8 mouse cellular contexts compared by ENCODE assay signal in the genomic region with DNA sequence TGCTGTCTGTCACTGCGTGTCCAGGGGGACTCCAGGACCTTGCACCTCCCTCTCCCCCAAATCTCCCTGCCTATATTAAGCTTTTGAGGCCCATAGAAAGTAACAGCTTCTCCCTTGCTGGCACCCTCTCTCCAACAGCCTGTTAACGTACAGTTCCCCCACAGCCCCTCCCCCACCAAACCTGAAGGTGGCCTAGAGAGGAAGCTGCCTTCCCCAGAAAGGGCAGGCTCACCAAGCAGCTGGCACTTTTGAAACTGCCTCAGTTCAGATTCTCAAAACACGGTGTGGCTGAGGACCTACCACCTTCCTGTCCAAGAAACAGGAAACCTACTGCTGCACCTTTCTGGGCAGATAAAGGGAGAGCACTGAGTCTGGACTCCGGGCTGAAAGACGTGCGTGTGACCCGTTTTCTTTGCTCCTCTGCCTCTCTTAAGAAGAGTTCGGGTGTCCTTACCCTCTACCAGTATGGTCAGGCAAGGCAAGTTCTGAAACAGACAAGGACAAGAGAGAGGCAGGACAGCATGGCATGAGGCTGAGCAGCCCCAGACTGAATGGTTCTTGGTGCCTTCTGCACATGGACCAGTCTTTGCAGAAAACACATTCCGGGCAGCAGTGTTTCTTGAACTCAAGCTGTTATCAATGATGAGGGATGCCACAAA. TPM values are rescaled to one million over a fixed set of nuclear protein-coding genes. Genes with fewer than 3 reads are reported as not detected.
DNase-seq lines count a peak whose midpoint lies in the region; ATAC-seq and TF ChIP-seq lines count a peak whose summit lies in the region.

No protein-coding gene starts in this region.

- H3K9ac ChIP-seq in heart, embryonic 12.5 days: peak overlapping the region; percentile 94
- H3K9ac ChIP-seq in hindbrain, embryonic 12.5 days: peak overlapping the region; percentile 96
- peak overlapping the region; percentile 19; the same call in 1 of the 2 replicates for H3K9ac ChIP-seq in lung, postnatal 0 days (replicated peaks; ENCODE audit: low read depth)

- peak overlapping the region; percentile 87; the same call in 1 of the 2 replicates for H3K27ac ChIP-seq in heart, embryonic 12.5 days (ENCODE audit: poor library complexity, severe bottlenecking)
- peak overlapping the region; percentile 97 for H3K27ac ChIP-seq in hindbrain, embryonic 12.5 days
- peak overlapping the region; percentile 11; the same call in 1 of the 2 replicates for H3K27ac ChIP-seq in lung, postnatal 0 days (ENCODE audit: low read length)

- WGBS in heart, embryonic 12.5 days: 38% methylated on average over 9 of the region's 9 CpGs
- 57% methylated on average over 9 of the region's 9 CpGs for WGBS in hindbrain, embryonic 12.5 days
- WGBS in lung, postnatal 0 days: 34% methylated on average over 9 of the region's 9 CpGs

- peaks cover 22% of the 10 kb centered on the region for H3K36me3 ChIP-seq in heart, embryonic 12.5 days
- peaks cover 33% of the 10 kb centered on the region for H3K36me3 ChIP-seq in hindbrain, embryonic 12.5 days
- peaks cover 4% of the 10 kb centered on the region; the same call in 1 of the 2 replicates for H3K36me3 ChIP-seq in lung, postnatal 0 days (ENCODE audit: insufficient read depth, low read length)

- H3K9me3 ChIP-seq in heart, embryonic 12.5 days (replicated peaks): no peaks in the 10 kb centered on the region
- no peaks in the 10 kb centered on the region for H3K9me3 ChIP-seq in hindbrain, embryonic 12.5 days (replicated peaks)
- H3K9me3 ChIP-seq in lung, postnatal 0 days (ENCODE audit: low read length): no peaks in the 10 kb centered on the region

- H3K4me2 ChIP-seq in heart, embryonic 12.5 days: peak overlapping the region; percentile 80
- H3K4me2 ChIP-seq in hindbrain, embryonic 12.5 days (replicated peaks): peak overlapping the region; percentile 93
- peak overlapping the region; percentile 88 for H3K4me2 ChIP-seq in lung, postnatal 0 days (replicated peaks; ENCODE audit: low read depth, low read length)

- no peak for DNase-seq in heart, postnatal 25 days (ENCODE audit: low spot score)
- peak; percentile 60 for DNase-seq in T-cell, adult 2 months (ENCODE audit: low spot score)
- DNase-seq in lung, postnatal 0 days (ENCODE audit: low spot score): no peak
- DNase-seq in spleen, adult 12 weeks (ENCODE audit: low spot score): peak; percentile 15
- no peak for DNase-seq in embryo, embryonic 10.5 days (ENCODE audit: low spot score)
- no peak for DNase-seq in frontal cortex, adult 2 months (ENCODE audit: extremely low spot score in 1 of 2, low spot score in 1 of 2)

- no peak for ATAC-seq in heart, embryonic 12.5 days (ENCODE audit: insufficient number of reproducible peaks, low FRiP score)
- 0 out of 2 replicates have a peak, but pooled peaks have one; percentile 22 for ATAC-seq in hindbrain, embryonic 12.5 days (ENCODE audit: low FRiP score)
- no peak for ATAC-seq in lung, postnatal 0 days

- intact Hi-C loops in heart, postnatal 25 days (cut with DNase I): no loop called here

- H3K4me1 ChIP-seq in heart, embryonic 12.5 days (replicated peaks): peaks cover 45% of the 10 kb centered on the region
- peaks cover 35% of the 10 kb centered on the region for H3K4me1 ChIP-seq in hindbrain, embryonic 12.5 days
- H3K4me1 ChIP-seq in lung, postnatal 0 days (ENCODE audit: insufficient read depth, low read depth, low read length): peaks cover 27% of the 10 kb centered on the region

- no peaks in the 10 kb centered on the region for H3K27me3 ChIP-seq in heart, embryonic 12.5 days (replicated peaks)
- no peaks in the 10 kb centered on the region for H3K27me3 ChIP-seq in hindbrain, embryonic 12.5 days
- H3K27me3 ChIP-seq in lung, postnatal 0 days (replicated peaks; ENCODE audit: insufficient read depth, low read length): no peaks in the 10 kb centered on the region

- no peak for TF ChIP-seq CTCF in lung, postnatal 0 days (IDR thresholded peaks at IDR 0.05)

- peak overlapping the region; percentile 90 for H3K4me3 ChIP-seq in heart, embryonic 12.5 days
- peak overlapping the region; percentile 99 for H3K4me3 ChIP-seq in hindbrain, embryonic 12.5 days
- H3K4me3 ChIP-seq in lung, postnatal 0 days (ENCODE audit: low read depth, low read length): peak overlapping the region; percentile 80; the same call in 1 of the 2 replicates

- no peak for TF ChIP-seq EP300 in lung, postnatal 0 days (IDR thresholded peaks at IDR 0.05)

RNA-seq across cellular contexts. Expression of a gene that starts 1.9 kb away (rescaled TPM):
- polyA plus RNA-seq in heart, embryonic 12.5 days (2016; fragmentation: Nextera tagmentation; extraction: Ambion mirVana): 87.5 and 91.9 TPM in 2 replicates
- total RNA-seq in heart, postnatal 25 days (2021): 10 to 100 TPM; 35.1 to 38.5 TPM
- polyA plus RNA-seq in hindbrain, embryonic 12.5 days (2016; fragmentation: Nextera tagmentation; extraction: Ambion mirVana): 153 and 157 TPM in 2 replicates
- 110 and 127 TPM in 2 replicates for polyA plus RNA-seq in lung, postnatal 0 days (2015; fragmentation: Nextera tagmentation; extraction: Ambion mirVana)
- 82.4 and 82.7 TPM in 2 replicates for polyA plus RNA-seq in frontal cortex, adult 2 months (2012; rRNA removed)

RNA-seq across cellular contexts. Expression of a gene that starts 15.7 kb away (rescaled TPM):
- 23.1 and 25.2 TPM in 2 replicates for polyA plus RNA-seq in heart, embryonic 12.5 days (2016; fragmentation: Nextera tagmentation; extraction: Ambion mirVana)
- total RNA-seq in heart, postnatal 25 days (2021): 10 to 100 TPM; 17.7 to 18.5 TPM
- polyA plus RNA-seq in hindbrain, embryonic 12.5 days (2016; fragmentation: Nextera tagmentation; extraction: Ambion mirVana): 34.9 and 40.5 TPM in 2 replicates
- 19.4 and 20.8 TPM in 2 replicates for polyA plus RNA-seq in lung, postnatal 0 days (2015; fragmentation: Nextera tagmentation; extraction: Ambion mirVana)
- 18.9 and 19.0 TPM in 2 replicates for polyA plus RNA-seq in frontal cortex, adult 2 months (2012; rRNA removed)

RNA-seq across cellular contexts. Expression of a gene that starts 44.4 kb away (rescaled TPM):
- 9.5 and 10.1 TPM in 2 replicates for polyA plus RNA-seq in heart, embryonic 12.5 days (2016; fragmentation: Nextera tagmentation; extraction: Ambion mirVana)
- total RNA-seq in heart, postnatal 25 days (2021): 1 to 10 TPM; 7.7 to 8.5 TPM
- 0.72 and 0.82 TPM in 2 replicates for polyA plus RNA-seq in hindbrain, embryonic 12.5 days (2016; fragmentation: Nextera tagmentation; extraction: Ambion mirVana)
- 32.2 and 34.0 TPM in 2 replicates for polyA plus RNA-seq in lung, postnatal 0 days (2015; fragmentation: Nextera tagmentation; extraction: Ambion mirVana)
- polyA plus RNA-seq in frontal cortex, adult 2 months (2012; rRNA removed): 0.59 and 0.72 TPM in 2 replicates

RNA-seq across cellular contexts. Expression of a gene that starts 48.3 kb away (rescaled TPM):
- not detected in 2 replicates for polyA plus RNA-seq in heart, embryonic 12.5 days (2016; fragmentation: Nextera tagmentation; extraction: Ambion mirVana)
- total RNA-seq in heart, postnatal 25 days (2021): not detected
- not detected in 2 replicates for polyA plus RNA-seq in hindbrain, embryonic 12.5 days (2016; fragmentation: Nextera tagmentation; extraction: Ambion mirVana)
- 3.0 and 4.9 TPM in 2 replicates for polyA plus RNA-seq in lung, postnatal 0 days (2015; fragmentation: Nextera tagmentation; extraction: Ambion mirVana)
- not detected in 2 replicates for polyA plus RNA-seq in frontal cortex, adult 2 months (2012; rRNA removed)

Comparison
In these comparisons a context has a peak if more than half of its experiments do, and no peak if none do; other contexts are left out.
1. H3K27ac ChIP-seq: peak in every context shown above with its lines; median percentile 97 in hindbrain, embryonic 12.5 days; 87 in heart, embryonic 12.5 days; 11 in lung, postnatal 0 days.
2. H3K9ac ChIP-seq: peak in every context shown above with its lines; median percentile 96 in hindbrain, embryonic 12.5 days; 94 in heart, embryonic 12.5 days; 19 in lung, postnatal 0 days.
3. DNase-seq: peak in T-cell, adult 2 months (single experiment) and spleen, adult 12 weeks (single experiment); none in heart, postnatal 25 days (single experiment), lung, postnatal 0 days (single experiment), embryo, embryonic 10.5 days (single experiment) and frontal cortex, adult 2 months (0 of 2).
4. Peak in every context shown above with its lines, with median percentiles within 50 percentile points of each other: H3K4me2 ChIP-seq and H3K4me3 ChIP-seq.